Mouse (Mus musculus) lung, embryonic 14.5 days (tissue): ENCODE results near the gene Ccl11. TPM values are rescaled to one million over a fixed set of nuclear protein-coding genes. Genes with fewer than 3 reads are reported as not detected.

Source experiments
- ATAC-seq: fragments of 200-750 bp; cut with Nextera tagmentation; 2 replicates; pipeline ENCODE4 v1.8.0; 2017; ENCODE audit warnings: mild to moderate bottlenecking, moderate TSS enrichment, moderate library complexity; ENCODE audit not compliant: insufficient read depth
- DNase-seq: peaks from one replicate; pipeline ENCODE4 v3.0.0-alpha.2; 2015
- H3K27ac ChIP-seq: fragments of 300-500 bp; sonication (generic); 2 replicates; pipeline ENCODE4 v1.5.1; 2014; ENCODE audit warnings: low read depth, mild to moderate bottlenecking, moderate library complexity
- H3K27me3 ChIP-seq: fragments of 300-500 bp; sonication (generic); 2 replicates; pipeline ENCODE4 v1.6.1; 2014; ENCODE audit warnings: low read length, control low read depth; ENCODE audit not compliant: insufficient read depth
- H3K36me3 ChIP-seq: fragments of 300-500 bp; sonication (generic); 2 replicates; pipeline ENCODE4 v1.6.1; 2014; ENCODE audit warnings: control low read depth; ENCODE audit not compliant: insufficient read depth
- H3K4me1 ChIP-seq: fragments of 300-500 bp; sonication (generic); 2 replicates; pipeline ENCODE4 v1.6.1; 2014; ENCODE audit warnings: antibody characterized with exemption, control low read depth; ENCODE audit not compliant: insufficient read depth
- H3K4me2 ChIP-seq: fragments of 300-500 bp; sonication (generic); 2 replicates; pipeline ENCODE4 v1.6.1; 2014; ENCODE audit warnings: mild to moderate bottlenecking
- H3K4me3 ChIP-seq: fragments of 300-500 bp; sonication (generic); 2 replicates; pipeline ENCODE4 v1.5.1; 2014; ENCODE audit warnings: low read depth, low read length
- H3K9ac ChIP-seq: fragments of 300-500 bp; sonication (generic); 2 replicates; pipeline ENCODE4 v1.6.1; 2014
- H3K9me3 ChIP-seq: fragments of 300-500 bp; sonication (generic); 2 replicates; pipeline ENCODE4 v1.6.1; 2016; ENCODE audit warnings: low read depth, low read length, control low read depth
- CTCF ChIP-seq: IDR thresholded peaks from 2 replicates; pipeline ENCODE4 v1.5.1; 2016; ENCODE audit warnings: antibody characterized with exemption, low read depth
- WGBS: fragments of 180-500 bp; shearing (Covaris S2); extraction: QIAGEN DNeasy Blood & Tissue Kit; methylation state at CpG from one replicate; pipeline ENCODE4 v1.1.7; 2014; 5-methylcytosine and 5-hydroxymethylcytosine counted together
- polyA plus RNA-seq: library from polyadenylated mRNA; unstranded; fragments of >200 nt; fragmentation: Nextera tagmentation; extraction: Ambion mirVana; gene quantifications from 2 replicates; pipeline ENCODE4 v1.2.1, GENCODE M21; 2014

Ccl11 gene
- polyA plus RNA-seq, 1 experiment from 2014 or later: 57.3 TPM

- WGBS: 76% methylated on average over 7 of the region's 7 CpGs
- Histone ChIP-seq H3K9me3 (no peaks in the 10 kb centered on the region), H3K4me3 (no peak overlapping the region), H3K27ac (no peak overlapping the region; the same call in 1 of the 2 replicates), H3K9ac (no peak overlapping the region), H3K36me3 (no peaks in the 10 kb centered on the region), H3K27me3 (no peaks in the 10 kb centered on the region), H3K4me2 (no peak overlapping the region), H3K4me1 (peaks cover 22% of the 10 kb centered on the region)
- DNase-seq (no peak), ATAC-seq (no peak)
- no peak for TF ChIP-seq CTCF
These were observed 23.2 kb upstream of the Ccl11 start for GRCm38 (mm10) chr11:82034446-82034845.

- H3K9me3 ChIP-seq: no peaks in the 10 kb centered on the region
- no peaks in the 10 kb centered on the region for H3K27me3 ChIP-seq
- DNase-seq (peak; percentile 86), ATAC-seq (peak; percentile 40)
- no peaks in the 10 kb centered on the region for H3K36me3 ChIP-seq
- H3K27ac ChIP-seq: peak within 1 kb of the TSS; percentile 46; the same call in 1 of the 2 replicates
- H3K4me1 ChIP-seq: peaks cover 22% of the 10 kb centered on the region
- H3K9ac ChIP-seq: no peak within 1 kb of the TSS
- TF ChIP-seq CTCF: no peak
- H3K4me3 ChIP-seq: no peak within 1 kb of the TSS
- 21% methylated on average over 5 of the region's 5 CpGs for WGBS
- peak within 1 kb of the TSS; percentile 40 for H3K4me2 ChIP-seq
These were observed 22.3 kb upstream of the Ccl11 start, which contains the start of gene Ccl2 for GRCm38 (mm10) chr11:82035356-82035755. TSS of gene Ccl2 (plus strand) at chr11:82035571.

- H3K36me3 ChIP-seq: no peaks in the 10 kb centered on the region
- no peak for TF ChIP-seq CTCF
- H3K9ac ChIP-seq: no peak overlapping the region
- H3K4me2 ChIP-seq: peak overlapping the region; percentile 40; the same call in 1 of the 2 replicates
- peak overlapping the region; percentile 46; the same call in 1 of the 2 replicates for H3K27ac ChIP-seq
- H3K4me3 ChIP-seq: no peak overlapping the region
- no peak for DNase-seq
- no peaks in the 10 kb centered on the region for H3K27me3 ChIP-seq
- 84% methylated on average over 2 of the region's 2 CpGs for WGBS
- peaks cover 22% of the 10 kb centered on the region for H3K4me1 ChIP-seq
- ATAC-seq: no peak
- no peaks in the 10 kb centered on the region for H3K9me3 ChIP-seq
These were observed 21.8 kb upstream of the Ccl11 start for GRCm38 (mm10) chr11:82035857-82036256.

- Histone ChIP-seq H3K4me2 (no peak within 1 kb of the TSS), H3K4me1 (peaks cover 5% of the 10 kb centered on the region; the same call in 1 of the 2 replicates), H3K9me3 (no peaks in the 10 kb centered on the region), H3K36me3 (no peaks in the 10 kb centered on the region), H3K9ac (no peak within 1 kb of the TSS), H3K4me3 (no peak within 1 kb of the TSS), H3K27ac (no peak within 1 kb of the TSS), H3K27me3 (no peaks in the 10 kb centered on the region)
- WGBS: 15% methylated on average over 2 of the region's 2 CpGs
- DNase-seq: peak; percentile 71
- TF ChIP-seq CTCF: peak; percentile 39
- ATAC-seq: peak; percentile 54; the same call in 1 of the 2 replicates
These were observed 19.1 kb upstream of the Ccl11 start, which contains the start of gene Gm17268 for GRCm38 (mm10) chr11:82038535-82038934. TSS of gene Gm17268 (minus strand) at chr11:82038562.

- no peak for ATAC-seq
- H3K4me1 ChIP-seq: 0 out of 2 replicates have a peak, but pooled peaks cover 4% of the 10 kb centered on the region
- H3K27me3 ChIP-seq: no peaks in the 10 kb centered on the region
- no peak for TF ChIP-seq CTCF
- no peaks in the 10 kb centered on the region for H3K9me3 ChIP-seq
- WGBS: 52% methylated on average over 3 of the region's 3 CpGs
- H3K4me2 ChIP-seq: no peak overlapping the region
- H3K27ac ChIP-seq: no peak overlapping the region
- H3K36me3 ChIP-seq: no peaks in the 10 kb centered on the region
- H3K9ac ChIP-seq: no peak overlapping the region
- no peak overlapping the region for H3K4me3 ChIP-seq
- no peak for DNase-seq
These were observed 18.4 kb upstream of the Ccl11 start for GRCm38 (mm10) chr11:82039132-82039660.

GRCm38 (mm10) chr11:82041671-82042080, 15.9 kb upstream of the Ccl11 start:
- H3K9me3 ChIP-seq: no peaks in the 10 kb centered on the region
- 64% methylated on average over 4 of the region's 4 CpGs for WGBS
- H3K4me1 ChIP-seq: 0 out of 2 replicates have a peak, but pooled peaks cover 4% of the 10 kb centered on the region
- H3K9ac ChIP-seq: no peak overlapping the region
- peak; percentile 85 for DNase-seq
- no peak overlapping the region for H3K27ac ChIP-seq
- TF ChIP-seq CTCF: no peak
- H3K36me3 ChIP-seq: no peaks in the 10 kb centered on the region
- H3K4me2 ChIP-seq: no peak overlapping the region
- no peak overlapping the region for H3K4me3 ChIP-seq
- H3K27me3 ChIP-seq: no peaks in the 10 kb centered on the region
- no peak for ATAC-seq

GRCm38 (mm10) chr11:82045471-82045870, 12.2 kb upstream of the Ccl11 start, which contains the start of gene Ccl7:
TSS of gene Ccl7 (plus strand) at chr11:82045712.
- DNase-seq (peak; percentile 61), ATAC-seq (peak; percentile 54; the same call in 1 of the 2 replicates)
- Histone ChIP-seq H3K4me2 (no peak within 1 kb of the TSS; the same call in 1 of the 2 replicates), H3K9me3 (no peaks in the 10 kb centered on the region), H3K4me3 (no peak within 1 kb of the TSS), H3K9ac (no peak within 1 kb of the TSS), H3K27ac (0 out of 2 replicates have a peak within 1 kb of the TSS, but pooled peaks have one; percentile 40), H3K4me1 (no peaks in the 10 kb centered on the region), H3K36me3 (no peaks in the 10 kb centered on the region), H3K27me3 (no peaks in the 10 kb centered on the region)
- 61% methylated on average over 3 of the region's 3 CpGs for WGBS
- TF ChIP-seq CTCF: no peak
